Mouse (Mus musculus) lung, embryonic 15.5 days (tissue): ENCODE results near the gene Gucy1b2. TPM values are rescaled to one million over a fixed set of nuclear protein-coding genes. Genes with fewer than 3 reads are reported as not detected.

Experiments
- ATAC-seq: fragments of 200-750 bp; cut with Nextera tagmentation; 2 replicates; pipeline ENCODE4 v1.8.0; 2017; ENCODE audit warnings: moderate number of reproducible peaks, borderline replicate concordance; ENCODE audit not compliant: low FRiP score, low TSS enrichment; ENCODE audit errors: extremely low read depth
- H3K27ac ChIP-seq: fragments of 300-500 bp; sonication (generic); 2 replicates; pipeline ENCODE4 v1.5.1; 2015; ENCODE audit warnings: moderate library complexity, mild to moderate bottlenecking, inconsistent platforms
- H3K27me3 ChIP-seq: fragments of 300-500 bp; sonication (generic); 2 replicates; pipeline ENCODE4 v1.6.1; 2015; ENCODE audit warnings: inconsistent platforms
- H3K36me3 ChIP-seq: fragments of 300-500 bp; sonication (generic); 2 replicates; pipeline ENCODE4 v1.6.1; 2015; ENCODE audit warnings: inconsistent platforms
- H3K4me1 ChIP-seq: fragments of 300-500 bp; sonication (generic); 2 replicates; pipeline ENCODE4 v1.6.1; 2015; ENCODE audit warnings: inconsistent platforms
- H3K4me2 ChIP-seq: fragments of 300-500 bp; sonication (generic); 2 replicates; pipeline ENCODE4 v1.6.1; 2015; ENCODE audit warnings: inconsistent platforms, mild to moderate bottlenecking, moderate library complexity
- H3K4me3 ChIP-seq: fragments of 300-500 bp; sonication (generic); 2 replicates; pipeline ENCODE4 v1.5.1; 2015; ENCODE audit warnings: mild to moderate bottlenecking, inconsistent platforms
- H3K9ac ChIP-seq: fragments of 300-500 bp; sonication (generic); 2 replicates; pipeline ENCODE4 v1.6.1; 2015; ENCODE audit warnings: inconsistent platforms
- H3K9me3 ChIP-seq: fragments of 300-500 bp; sonication (generic); 2 replicates; pipeline ENCODE4 v1.6.1; 2016; ENCODE audit warnings: inconsistent platforms
- WGBS: fragments of 180-500 bp; shearing (Covaris S2); methylation state at CpG from one replicate; pipeline ENCODE4 v1.1.7; 2015; 5-methylcytosine and 5-hydroxymethylcytosine counted together
- polyA plus RNA-seq: library from polyadenylated mRNA; unstranded; fragments of >200 nt; fragmentation: Nextera tagmentation; extraction: Ambion mirVana; gene quantifications from 2 replicates; pipeline ENCODE4 v1.2.1, GENCODE M21; 2015

Gucy1b2 gene
- 0.33 and 0.57 TPM in 2 replicates for polyA plus RNA-seq

- H3K4me2 ChIP-seq, result no peak within 1 kb of the TSS; the same call in 1 of the 2 replicates
- 44% methylated on average over 9 of the region's 9 CpGs for WGBS
- H3K4me1 ChIP-seq, result peaks cover 25% of the 10 kb centered on the region
- no peaks in the 10 kb centered on the region for H3K27me3 ChIP-seq
- peak within 1 kb of the TSS; percentile 74 for H3K27ac ChIP-seq
- no peaks in the 10 kb centered on the region for H3K36me3 ChIP-seq
- H3K9ac ChIP-seq, result no peak within 1 kb of the TSS
- no peak for ATAC-seq
- H3K4me3 ChIP-seq, result no peak within 1 kb of the TSS
- H3K9me3 ChIP-seq, result no peaks in the 10 kb centered on the region
These were observed at the start of gene Gucy1b2 for GRCm38 (mm10) chr14:62456239-62456747. Gene Gucy1b2 (minus strand): TSS chr14:62456289.

- Histone ChIP-seq H3K27me3 (no peaks in the 10 kb centered on the region), H3K27ac (no peak overlapping the region), H3K9ac (no peak overlapping the region), H3K36me3 (no peaks in the 10 kb centered on the region), H3K4me3 (no peak overlapping the region), H3K4me1 (no peaks in the 10 kb centered on the region), H3K4me2 (no peak overlapping the region), H3K9me3 (no peaks in the 10 kb centered on the region)
- ATAC-seq, result no peak
- WGBS, result 66% methylated on average over 7 of the region's 7 CpGs
These were observed 41.3 kb upstream of the Gucy1b2 start for GRCm38 (mm10) chr14:62497391-62497790.

GRCm38 (mm10) chr14:62496501-62496900, 40.4 kb upstream of the Gucy1b2 start:
- no peak overlapping the region for H3K27ac ChIP-seq
- H3K36me3 ChIP-seq, result no peaks in the 10 kb centered on the region
- H3K9me3 ChIP-seq, result no peaks in the 10 kb centered on the region
- H3K4me2 ChIP-seq, result no peak overlapping the region
- H3K4me1 ChIP-seq, result no peaks in the 10 kb centered on the region
- no peaks in the 10 kb centered on the region for H3K27me3 ChIP-seq
- no peak for ATAC-seq
- H3K9ac ChIP-seq, result no peak overlapping the region
- H3K4me3 ChIP-seq, result no peak overlapping the region
- 53% methylated on average over 1 of the region's 1 CpGs for WGBS

- H3K4me2 ChIP-seq, result no peak overlapping the region
- 59% methylated on average over 5 of the region's 5 CpGs for WGBS
- H3K27me3 ChIP-seq, result no peaks in the 10 kb centered on the region
- no peak overlapping the region for H3K4me3 ChIP-seq
- no peaks in the 10 kb centered on the region for H3K36me3 ChIP-seq
- no peak overlapping the region for H3K9ac ChIP-seq
- no peaks in the 10 kb centered on the region for H3K4me1 ChIP-seq
- no peaks in the 10 kb centered on the region for H3K9me3 ChIP-seq
- H3K27ac ChIP-seq, result no peak overlapping the region
- no peak for ATAC-seq
These were observed 37.4 kb upstream of the Gucy1b2 start for GRCm38 (mm10) chr14:62493456-62493855.

- ATAC-seq, result no peak
- no peaks in the 10 kb centered on the region for H3K9me3 ChIP-seq
- no peaks in the 10 kb centered on the region for H3K4me1 ChIP-seq
- H3K27ac ChIP-seq, result no peak overlapping the region
- 29% methylated on average over 16 of the region's 16 CpGs for WGBS
- H3K27me3 ChIP-seq, result no peaks in the 10 kb centered on the region
- peak overlapping the region; percentile 16; the same call in 1 of the 2 replicates for H3K4me2 ChIP-seq
- H3K36me3 ChIP-seq, result no peaks in the 10 kb centered on the region
- H3K4me3 ChIP-seq, result no peak overlapping the region
- no peak overlapping the region for H3K9ac ChIP-seq
These were observed 36.2 kb upstream of the Gucy1b2 start for GRCm38 (mm10) chr14:62492196-62492850.

GRCm38 (mm10) chr14:62488270-62488669, 32.2 kb upstream of the Gucy1b2 start:
- Histone ChIP-seq H3K4me2 (no peak overlapping the region), H3K36me3 (no peaks in the 10 kb centered on the region), H3K27me3 (no peaks in the 10 kb centered on the region), H3K4me3 (no peak overlapping the region), H3K9me3 (no peaks in the 10 kb centered on the region), H3K9ac (no peak overlapping the region), H3K4me1 (no peaks in the 10 kb centered on the region), H3K27ac (no peak overlapping the region)
- no peak for ATAC-seq
- WGBS, result 80% methylated on average over 7 of the region's 7 CpGs

- H3K27me3 ChIP-seq, result no peaks in the 10 kb centered on the region
- WGBS, result 36% methylated on average over 8 of the region's 8 CpGs
- H3K27ac ChIP-seq, result no peak overlapping the region
- no peaks in the 10 kb centered on the region for H3K36me3 ChIP-seq
- H3K4me3 ChIP-seq, result no peak overlapping the region
- no peak for ATAC-seq
- H3K4me1 ChIP-seq, result no peaks in the 10 kb centered on the region
- H3K9ac ChIP-seq, result no peak overlapping the region
- no peak overlapping the region for H3K4me2 ChIP-seq
- no peaks in the 10 kb centered on the region for H3K9me3 ChIP-seq
These were observed 25.3 kb upstream of the Gucy1b2 start for GRCm38 (mm10) chr14:62481381-62481780.

GRCm38 (mm10) chr14:62479395-62479794, 23.3 kb upstream of the Gucy1b2 start:
- H3K4me2 ChIP-seq, result no peak overlapping the region
- no peaks in the 10 kb centered on the region for H3K4me1 ChIP-seq
- H3K27me3 ChIP-seq, result no peaks in the 10 kb centered on the region
- H3K4me3 ChIP-seq, result no peak overlapping the region
- WGBS, result 34% methylated on average over 6 of the region's 6 CpGs
- no peak overlapping the region for H3K9ac ChIP-seq
- no peaks in the 10 kb centered on the region for H3K36me3 ChIP-seq
- H3K27ac ChIP-seq, result no peak overlapping the region
- no peaks in the 10 kb centered on the region for H3K9me3 ChIP-seq
- no peak for ATAC-seq

GRCm38 (mm10) chr14:62474481-62474880, 18.4 kb upstream of the Gucy1b2 start:
- 67% methylated on average over 1 of the region's 1 CpGs for WGBS
- ATAC-seq, result no peak

GRCm38 (mm10) chr14:62472061-62472460, 16.0 kb upstream of the Gucy1b2 start:
- Histone ChIP-seq H3K4me1 (no peaks in the 10 kb centered on the region), H3K36me3 (no peaks in the 10 kb centered on the region), H3K9me3 (no peaks in the 10 kb centered on the region), H3K27me3 (no peaks in the 10 kb centered on the region), H3K27ac (no peak overlapping the region), H3K4me2 (no peak overlapping the region), H3K9ac (no peak overlapping the region), H3K4me3 (no peak overlapping the region)
- 65% methylated on average over 2 of the region's 2 CpGs for WGBS
- no peak for ATAC-seq

More at GRCm38 (mm10) chr14:62474481-62474880, 18.4 kb upstream of the Gucy1b2 start:
- Histone ChIP-seq H3K36me3 (no peaks in the 10 kb centered on the region), H3K4me3 (no peak overlapping the region), H3K27ac (no peak overlapping the region), H3K9me3 (no peaks in the 10 kb centered on the region), H3K4me1 (no peaks in the 10 kb centered on the region), H3K4me2 (no peak overlapping the region), H3K27me3 (no peaks in the 10 kb centered on the region), H3K9ac (no peak overlapping the region)

GRCm38 (mm10) chr14:62468753-62469125, 12.7 kb upstream of the Gucy1b2 start:
- Histone ChIP-seq H3K4me2 (no peak overlapping the region), H3K27ac (no peak overlapping the region), H3K9me3 (no peaks in the 10 kb centered on the region), H3K4me1 (peaks cover 7% of the 10 kb centered on the region; the same call in 1 of the 2 replicates), H3K9ac (no peak overlapping the region), H3K27me3 (no peaks in the 10 kb centered on the region), H3K4me3 (no peak overlapping the region), H3K36me3 (no peaks in the 10 kb centered on the region)
- 87% methylated on average over 5 of the region's 5 CpGs for whole genome bisulfite sequencing
- ATAC-seq, result no peak

- no peak for ATAC-seq
- Histone ChIP-seq H3K9me3 (no peaks in the 10 kb centered on the region), H3K36me3 (no peaks in the 10 kb centered on the region), H3K4me3 (no peak overlapping the region), H3K27me3 (no peaks in the 10 kb centered on the region), H3K4me2 (no peak overlapping the region), H3K9ac (no peak overlapping the region), H3K27ac (no peak overlapping the region), H3K4me1 (peaks cover 7% of the 10 kb centered on the region; the same call in 1 of the 2 replicates)
- WGBS, result 61% methylated on average over 6 of the region's 6 CpGs
These were observed 12.1 kb upstream of the Gucy1b2 start for GRCm38 (mm10) chr14:62468119-62468752.
